Comparison of ENCODE assay signal across 13 mouse cellular contexts in genomic region chr17:5205163-5205581, GRCm38 (mm10).
DNase-seq lines count a peak whose midpoint lies in the region; ATAC-seq and TF ChIP-seq lines count a peak whose summit lies in the region.
"Had no signal": no experiment of that assay in that cellular context is flagged by ENCODE, and none has a peak within 500 bp of the region (broad histone marks: within the 10 kb centered on the region; RNA-seq: fewer than 3 reads in every experiment).

No protein-coding gene starts in this region.

- TF ChIP-seq CTCF in gastrocnemius, adult 2 months (IDR thresholded peaks at IDR 0.05) = peak; percentile 51
- TF ChIP-seq CTCF in left cerebral cortex, adult 2 months (IDR thresholded peaks at IDR 0.05) = peak; percentile 27
- TF ChIP-seq CTCF in brain, embryonic 14.5 days (IDR thresholded peaks at IDR 0.05; ENCODE audit: borderline replicate concordance, extremely low read depth, insufficient read depth, insufficient read length) = peak; percentile 14; the same call in 1 of the 2 replicates

- H3K27ac ChIP-seq in gastrocnemius, adult 2 months = peak overlapping the region; percentile 28; the same call in 1 of the 2 replicates
- no peak overlapping the region for H3K27ac ChIP-seq in left cerebral cortex, adult 2 months
- H3K27ac ChIP-seq in macrophage = peak overlapping the region; percentile 90
- no peak overlapping the region for H3K27ac ChIP-seq in midbrain, embryonic 10.5 days (replicated peaks)
- H3K27ac ChIP-seq: limb, embryonic 13.5 days had no signal

- H3K4me3 ChIP-seq in gastrocnemius, adult 2 months = no peak overlapping the region
- no peak overlapping the region for H3K4me3 ChIP-seq in left cerebral cortex, adult 2 months
- H3K4me3 ChIP-seq in macrophage (ENCODE audit: inconsistent target) = no peak overlapping the region
- no peak overlapping the region for H3K4me3 ChIP-seq in midbrain, embryonic 10.5 days
- H3K4me3 ChIP-seq: erythroblast, embryonic 14.5 days; limb, embryonic 13.5 days; myocyte had no signal

- no peaks in the 10 kb centered on the region for H3K36me3 ChIP-seq in macrophage (ENCODE audit: inconsistent target)
- no peaks in the 10 kb centered on the region for H3K36me3 ChIP-seq in midbrain, embryonic 10.5 days
- H3K36me3 ChIP-seq: limb, embryonic 13.5 days had no signal

- TF ChIP-seq POLR2A in brain, embryonic 14.5 days (IDR thresholded peaks at IDR 0.05; ENCODE audit: borderline replicate concordance, extremely low read depth, insufficient read depth, insufficient read length, poor library complexity, severe bottlenecking) = no peak

- WGBS in macrophage (ENCODE audit: missing documents) = 40% methylated on average over 7 of the region's 7 CpGs
- WGBS in midbrain, embryonic 10.5 days = 93% methylated on average over 7 of the region's 7 CpGs

- DNase-seq in gastrocnemius, adult 2 months = peak; percentile 40
- no peak for DNase-seq in gastrocnemius, postnatal 4 days (ENCODE audit: low spot score in 2 of 2)
- no peak for DNase-seq in left cerebral cortex, adult 2 months (ENCODE audit: extremely low spot score in 1 of 2, low spot score in 2 of 2)
- no peak for DNase-seq in left cerebral cortex, adult 11 months (ENCODE audit: low spot score)
- DNase-seq in brain, embryonic 14.5 days (ENCODE audit: low read depth) = peak; percentile 73
- DNase-seq in midbrain, embryonic 10.5 days (ENCODE audit: low spot score) = no peak
- DNase-seq: kidney, adult 11 months had no signal

- no peak for ATAC-seq in granulocyte monocyte progenitor cell, adult 5-6 weeks (replicated peaks; ENCODE audit: poor library complexity, severe bottlenecking)

- peaks cover 96% of the 10 kb centered on the region for H3K79me2 ChIP-seq in macrophage (ENCODE audit: inconsistent target)

- no peaks in the 10 kb centered on the region for H3K27me3 ChIP-seq in midbrain, embryonic 10.5 days (ENCODE audit: low read depth, poor library complexity, severe bottlenecking)
- H3K27me3 ChIP-seq: CH12.LX; limb, embryonic 13.5 days had no signal

- no peaks in the 10 kb centered on the region for H3K4me1 ChIP-seq in midbrain, embryonic 10.5 days

- intact Hi-C loops in gastrocnemius, adult 2 months (cut with DNase I) = no loop called here
- intact Hi-C loops in left cerebral cortex, adult 2 months (cut with DNase I) = no loop called here

- no peaks in the 10 kb centered on the region for H3K9me3 ChIP-seq in midbrain, embryonic 10.5 days (replicated peaks)
- H3K9me3 ChIP-seq: limb, embryonic 13.5 days had no signal

Comparison
In these comparisons a context has a peak if more than half of its experiments do, and no peak if none do; other contexts are left out.
1. DNase-seq: peak in gastrocnemius, adult 2 months (single experiment) and brain, embryonic 14.5 days (single experiment); none in gastrocnemius, postnatal 4 days (0 of 2), left cerebral cortex, adult 2 months (0 of 2), left cerebral cortex, adult 11 months (single experiment) and midbrain, embryonic 10.5 days (single experiment).
2. H3K27ac ChIP-seq: peak in gastrocnemius, adult 2 months (single experiment) and macrophage (single experiment); none in left cerebral cortex, adult 2 months (single experiment) and midbrain, embryonic 10.5 days (single experiment).
3. Peak in every context shown above with its lines, with median percentiles within 50 percentile points of each other: CTCF ChIP-seq.